Mouse (Mus musculus) kidney, adult 11 months (tissue): Measurements from ENCODE around the gene Fndc10.
"Not testable (repeated sequence)": the region's sequence is repeated elsewhere in the genome, so short reads cannot be mapped to it uniquely, and the experiment has no call there.

Experiments used
- DNase-seq: peaks from one replicate; pipeline ENCODE4 v3.0.0; 2022

Gene Fndc10

DNA sequence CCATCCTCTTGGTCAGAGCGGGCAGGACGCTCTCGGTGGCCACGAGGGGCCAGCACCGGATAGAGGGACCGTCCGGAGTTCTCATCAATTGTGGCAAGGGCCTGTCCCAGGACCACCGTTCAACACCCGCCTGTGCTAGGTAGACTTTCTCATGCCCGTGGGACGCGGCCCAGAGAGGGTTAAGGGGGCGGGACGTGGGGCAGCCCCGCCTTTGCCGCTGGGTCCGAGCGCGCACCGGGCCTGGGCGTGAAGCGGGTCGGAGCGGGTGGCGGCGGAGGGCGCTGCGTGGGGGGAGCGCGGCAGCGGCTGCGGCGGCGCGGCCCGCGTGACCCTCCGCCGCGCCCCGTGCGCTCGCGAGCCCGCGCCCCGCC, at the start of gene Fndc10:
TSS of gene Fndc10 (plus strand) at position 232 of the 371 bp plus-strand sequence.
- DNase-seq, result peak; percentile 36

DNA sequence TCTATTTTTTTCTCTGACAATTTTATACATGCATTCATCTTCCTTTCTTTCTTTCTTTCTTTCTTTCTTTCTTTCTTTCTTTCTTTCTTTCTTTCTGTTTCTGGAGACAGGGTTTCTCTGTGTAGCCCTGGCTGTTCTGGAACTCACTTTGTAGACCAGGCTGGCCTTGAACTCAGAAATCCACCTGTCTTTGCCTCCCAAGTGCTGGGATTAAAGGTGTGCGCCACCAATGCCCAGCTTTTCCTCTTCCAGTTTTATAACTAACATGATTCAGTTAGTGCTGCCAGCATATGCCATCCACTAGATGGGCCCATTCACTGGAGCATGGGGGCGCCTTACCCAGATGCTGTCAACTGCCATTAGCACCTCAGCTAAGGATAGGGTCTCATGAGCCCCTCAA, 48.8 kb upstream of the Fndc10 start, which contains the start of gene Gm10563:
TSS of gene Gm10563 (minus strand) at position 101 of the 400 bp plus-strand sequence.
- DNase-seq, result not testable (repeated sequence)

DNA sequence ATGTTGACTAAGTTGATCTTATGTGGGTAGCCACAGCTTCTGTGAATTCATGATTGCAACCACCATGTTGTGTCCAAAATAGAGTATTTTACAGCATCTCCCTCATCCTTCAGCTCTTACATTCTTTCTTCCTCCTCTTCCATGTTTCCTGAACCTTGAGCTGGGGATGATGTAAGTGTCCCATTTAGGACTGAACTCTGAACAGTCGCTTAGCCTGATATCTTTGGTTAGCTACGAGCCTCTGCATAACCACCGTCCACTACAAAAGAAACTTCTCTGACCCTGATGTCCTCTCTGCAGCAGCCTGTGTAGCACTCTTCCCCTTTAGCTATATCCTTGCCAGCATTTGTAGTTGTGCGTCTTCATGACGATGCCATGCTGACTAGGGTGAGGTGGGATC, 48.4 kb upstream of the Fndc10 start:
- no peak for DNase-seq

DNA sequence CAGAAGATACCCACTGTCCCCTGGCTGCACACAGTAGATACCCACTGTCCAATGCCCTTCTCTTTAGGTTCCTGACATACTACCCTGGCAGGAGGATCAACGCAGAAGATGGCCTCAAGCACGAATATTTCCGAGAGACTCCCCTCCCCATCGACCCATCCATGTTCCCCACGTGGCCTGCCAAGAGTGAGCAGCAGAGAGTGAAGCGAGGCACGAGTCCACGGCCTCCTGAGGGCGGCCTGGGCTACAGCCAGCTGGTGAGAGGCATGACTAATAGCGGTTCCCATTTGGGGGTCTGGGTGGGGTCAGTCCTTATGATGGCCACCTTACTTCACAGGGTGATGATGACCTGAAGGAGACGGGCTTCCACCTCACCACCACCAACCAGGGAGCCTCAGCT, 44.8 kb upstream of the Fndc10 start:
- DNase-seq, result no peak

DNA sequence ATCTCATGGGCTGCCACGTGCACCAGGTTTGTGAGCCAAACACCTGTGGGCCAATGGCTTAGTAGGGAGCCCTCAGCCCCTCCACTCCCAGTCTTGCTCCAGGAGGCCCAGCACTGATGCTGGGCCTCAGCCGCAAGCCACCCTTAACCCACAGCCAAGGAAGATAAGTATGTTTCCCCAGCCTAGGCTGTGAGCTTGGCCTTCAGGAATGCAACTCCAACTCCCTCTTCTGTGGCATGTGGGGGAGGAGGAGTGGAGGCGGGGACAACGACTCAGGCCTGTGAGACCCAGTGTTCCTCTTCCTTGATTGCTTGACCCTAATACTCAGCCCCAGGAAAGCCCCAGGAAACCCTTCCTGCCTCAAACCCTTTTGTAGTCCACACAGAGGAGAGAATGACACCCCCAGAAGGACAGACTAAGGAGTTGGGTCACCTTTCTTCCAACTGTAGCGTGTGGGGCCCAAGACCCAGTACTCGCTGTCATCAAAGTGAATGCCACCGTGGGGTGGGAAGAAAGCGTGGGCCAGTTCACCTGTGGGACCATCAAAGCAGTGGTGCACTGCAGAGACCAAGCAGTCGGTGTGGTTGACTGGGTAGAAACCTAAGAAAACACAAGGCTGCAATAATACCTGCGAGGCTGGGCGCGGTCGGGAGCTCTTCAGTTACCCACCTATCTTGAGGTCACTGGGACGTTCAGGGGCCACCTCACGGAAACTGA, 42.4 kb upstream of the Fndc10 start:
- DNase-seq, result no peak

DNA sequence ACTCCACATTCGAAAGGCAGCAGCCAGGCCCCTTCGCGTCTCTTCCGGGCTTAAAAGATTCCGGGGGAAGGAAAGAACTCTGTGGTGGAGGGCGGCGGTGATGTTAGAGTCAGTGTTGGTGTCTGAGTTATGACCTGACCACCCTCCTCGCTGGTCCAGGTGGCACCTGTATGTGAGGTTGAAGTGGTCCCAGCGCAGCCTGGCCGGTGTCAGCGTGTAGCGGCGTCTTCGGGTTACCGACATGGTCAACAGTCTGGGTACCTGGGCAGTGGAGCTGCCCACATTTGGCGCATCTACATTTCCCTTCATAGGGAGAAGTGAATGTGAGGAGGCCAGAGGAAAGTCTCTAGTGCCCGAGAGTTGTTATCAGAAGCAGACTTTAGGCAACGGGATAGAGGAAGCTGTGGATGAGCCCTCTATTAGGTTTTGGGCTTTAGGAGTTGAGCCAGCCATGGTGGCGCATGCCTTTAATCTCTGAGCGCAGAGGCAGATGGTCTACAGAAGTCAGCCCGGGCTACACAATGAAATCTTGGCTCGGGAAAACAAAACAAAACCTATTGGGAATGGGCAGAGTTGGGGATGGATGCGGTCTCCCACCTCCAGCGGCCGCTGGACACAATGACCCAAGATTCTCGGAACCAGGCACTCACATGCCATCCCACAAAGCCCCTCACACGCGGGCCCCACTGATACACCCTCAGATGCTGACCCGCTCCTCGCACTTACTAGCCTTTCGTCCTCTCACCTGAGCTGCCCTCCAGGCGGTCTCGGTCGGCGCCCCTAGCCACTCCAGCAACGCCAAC, 41.7 kb upstream of the Fndc10 start:
- no peak for DNase-seq

DNA sequence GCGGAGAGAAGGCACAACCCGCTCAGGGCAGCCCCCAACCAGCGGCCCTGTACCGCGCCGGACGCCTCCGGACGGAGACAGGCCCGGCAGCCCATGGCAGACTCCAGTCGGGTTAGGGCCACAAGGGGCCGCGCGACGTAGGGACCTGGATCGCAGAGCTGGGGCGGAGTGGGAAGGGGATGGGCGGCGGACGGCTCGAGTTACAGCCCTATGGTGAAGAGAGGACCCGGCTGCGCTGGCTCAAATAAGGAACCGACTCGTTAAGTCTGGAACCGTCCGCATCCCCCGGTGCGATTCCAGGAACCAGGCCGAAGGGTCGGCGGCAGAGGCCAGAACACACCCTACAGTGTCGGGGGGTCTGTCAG, 41.1 kb upstream of the Fndc10 start, which contains the start of gene Mmp23:
TSS of gene Mmp23 (minus strand) at position 299 of the 365 bp plus-strand sequence.
- DNase-seq, result no peak

DNA sequence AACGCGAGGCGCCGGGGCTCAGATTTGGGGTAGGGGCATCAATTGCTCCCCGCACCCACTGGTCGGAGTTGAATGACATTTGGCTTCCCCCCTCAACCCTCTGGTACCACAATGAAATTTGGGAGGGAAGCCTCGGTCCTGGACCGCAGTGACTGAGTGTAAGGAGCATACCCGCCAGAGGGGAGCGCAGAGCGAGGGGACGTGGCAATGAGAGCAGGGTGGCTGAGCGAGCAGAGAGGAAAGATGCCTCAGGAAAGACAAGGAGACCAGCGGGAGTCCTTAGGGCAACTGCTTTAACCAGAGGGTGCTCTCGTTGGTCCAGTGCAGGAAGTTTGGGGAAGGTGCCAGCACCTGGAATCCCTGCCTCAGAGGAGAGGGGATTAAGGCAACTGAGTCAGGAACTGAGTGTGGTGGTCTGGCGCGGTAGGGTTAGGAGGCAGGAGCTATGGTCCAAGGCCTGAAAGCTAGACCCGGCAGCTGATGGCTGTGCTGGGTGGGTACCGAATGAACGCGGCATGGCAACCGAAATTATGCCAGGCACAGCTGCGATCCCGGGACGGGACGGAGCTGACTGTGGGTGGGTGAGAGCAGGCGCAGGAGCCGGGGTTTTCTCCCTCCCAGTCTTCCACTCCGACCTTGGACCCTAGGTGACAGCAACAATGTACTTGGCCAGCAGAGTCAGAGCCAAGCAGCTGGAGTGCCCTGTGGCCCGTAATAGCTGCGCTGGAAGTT, 40.5 kb upstream of the Fndc10 start:
- no peak for DNase-seq

DNA sequence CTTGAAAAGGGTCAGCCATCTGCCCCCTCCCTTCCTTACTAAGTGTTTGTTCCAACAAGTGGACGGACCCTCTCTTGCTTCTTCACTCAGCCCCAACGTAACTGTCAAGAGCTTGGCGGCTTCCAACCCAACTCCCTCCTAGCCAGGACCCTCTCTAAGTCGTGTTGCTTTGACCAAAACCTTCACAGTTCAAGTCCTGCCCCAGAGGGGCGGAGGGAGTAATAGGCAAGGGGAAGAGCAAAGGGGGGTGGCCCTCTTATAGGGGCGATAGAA, 40.0 kb upstream of the Fndc10 start:
- DNase-seq, result no peak

DNA sequence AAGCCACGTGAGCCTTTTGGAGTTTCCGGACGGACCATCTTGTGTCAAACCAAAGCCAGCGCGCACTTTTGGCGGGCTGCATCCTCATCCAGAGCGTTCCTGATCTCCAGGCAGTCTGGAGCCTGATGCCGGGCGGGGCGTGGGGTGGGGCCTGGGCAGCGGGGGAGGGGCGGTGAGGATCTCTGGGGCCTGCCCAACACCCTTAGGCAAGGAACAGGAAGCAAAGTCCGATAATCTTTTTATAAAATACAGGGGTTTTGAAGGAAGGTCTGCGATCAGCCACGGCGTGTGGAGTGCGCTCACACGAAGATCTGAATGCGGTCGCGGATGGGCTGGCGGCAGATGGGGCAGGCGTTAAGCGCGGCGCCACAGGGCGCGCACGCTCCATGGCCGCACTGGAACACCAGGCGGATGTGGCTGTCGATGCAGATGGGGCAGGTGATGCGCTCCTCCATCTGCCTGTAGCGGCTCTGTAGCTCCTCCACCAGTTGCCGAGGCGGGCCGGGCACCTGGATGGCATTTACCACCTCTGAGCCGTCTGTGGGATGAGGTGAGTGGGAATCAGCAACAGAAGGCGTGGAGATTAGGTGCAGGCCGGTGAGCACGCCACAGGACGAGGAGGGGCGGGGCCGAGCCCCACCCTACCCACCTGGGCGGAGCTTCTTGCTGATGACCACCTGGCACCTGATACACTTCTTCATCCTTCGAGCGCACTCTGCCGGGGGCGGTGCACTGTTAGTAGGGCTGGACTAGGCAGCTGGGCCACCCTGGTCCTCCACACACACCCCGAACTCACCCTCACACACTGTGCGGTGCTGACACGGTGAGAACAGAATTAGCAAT, 39.5 kb upstream of the Fndc10 start:
- no peak for DNase-seq

DNA sequence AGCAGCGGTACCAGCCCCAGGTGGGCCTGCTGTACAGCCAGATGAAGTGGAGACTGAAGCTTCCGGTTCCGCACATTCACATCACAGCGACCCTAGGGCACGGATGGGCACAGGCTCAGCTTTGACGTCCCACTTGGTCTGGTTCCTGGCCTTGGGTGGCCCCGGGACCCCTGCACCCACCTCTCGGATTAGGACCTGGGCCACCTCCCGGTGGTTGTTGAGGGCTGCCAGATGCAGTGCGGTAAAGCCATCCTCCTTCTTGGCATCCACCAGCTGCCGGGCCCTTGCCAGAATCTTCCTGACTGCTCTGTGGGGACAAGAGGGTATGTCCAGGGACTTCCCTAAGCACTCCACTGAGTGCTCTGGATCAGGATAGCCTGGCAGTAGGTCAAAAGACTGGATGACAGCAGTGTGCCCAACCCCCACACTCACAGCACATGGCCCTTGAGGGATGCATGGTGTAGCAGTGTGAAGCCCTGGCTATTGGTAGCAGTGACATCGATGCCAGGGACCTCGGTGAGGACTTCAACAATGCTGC, 37.9 kb upstream of the Fndc10 start:
- no peak for DNase-seq

DNA sequence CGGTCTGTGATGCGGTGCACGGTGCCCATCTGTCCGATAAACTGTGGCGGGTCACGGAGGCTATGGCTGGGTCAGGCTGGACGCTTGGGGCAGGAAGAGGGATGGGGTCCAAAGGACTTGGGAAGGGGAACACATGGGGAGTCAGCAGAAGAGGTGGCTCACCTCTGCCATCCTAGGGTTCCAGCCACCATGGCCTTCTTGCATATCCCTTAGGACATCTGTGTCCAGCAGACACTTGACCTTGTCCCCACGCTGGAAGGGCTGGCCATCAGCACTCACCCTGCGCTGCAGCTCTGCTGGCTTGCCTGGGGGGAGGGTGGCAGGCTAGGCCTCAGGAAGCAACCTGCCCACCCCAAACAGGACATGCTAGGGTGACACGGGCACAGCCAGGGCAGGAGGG, 35.2 kb upstream of the Fndc10 start:
- no peak for DNase-seq

DNA sequence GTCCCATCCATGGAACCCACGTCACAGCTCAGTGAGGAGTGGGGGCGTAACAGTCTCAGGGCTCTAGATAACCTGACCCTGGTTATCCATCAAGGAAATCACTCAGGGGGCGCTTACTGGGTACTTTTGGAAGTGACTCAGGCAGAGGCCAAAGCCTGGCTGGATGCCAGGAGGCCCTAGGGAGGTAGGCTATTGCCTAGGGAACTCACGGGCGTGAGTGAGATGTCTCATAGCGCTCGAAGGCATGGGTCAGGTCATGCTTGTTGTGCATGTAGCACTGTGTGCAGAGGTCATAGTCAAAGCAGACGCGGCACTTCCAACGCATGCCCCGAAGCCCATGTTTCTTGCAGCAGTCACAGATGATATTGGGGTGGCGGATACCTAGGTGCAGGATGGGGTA, 33.5 kb upstream of the Fndc10 start:
- DNase-seq, result no peak

DNA sequence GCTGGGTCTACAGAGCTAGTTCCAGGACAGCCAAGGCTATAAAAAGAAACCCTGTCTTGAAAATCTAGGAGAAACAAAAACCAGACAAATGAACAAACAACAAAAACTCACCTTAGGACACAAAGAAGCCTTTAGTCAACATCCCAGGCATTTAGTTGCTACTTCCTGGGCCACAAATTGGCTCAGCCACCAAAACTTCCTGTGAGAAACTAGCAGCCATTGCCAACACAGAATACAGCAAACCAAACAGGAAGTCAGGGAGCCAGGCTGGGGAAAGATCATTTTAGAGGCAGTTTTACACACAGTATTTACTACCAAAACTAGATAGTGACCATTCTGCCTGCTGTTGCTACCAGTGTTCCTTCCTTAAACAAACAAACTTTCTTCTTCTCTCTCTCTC, 27.2 kb upstream of the Fndc10 start:
- no peak for DNase-seq

DNA sequence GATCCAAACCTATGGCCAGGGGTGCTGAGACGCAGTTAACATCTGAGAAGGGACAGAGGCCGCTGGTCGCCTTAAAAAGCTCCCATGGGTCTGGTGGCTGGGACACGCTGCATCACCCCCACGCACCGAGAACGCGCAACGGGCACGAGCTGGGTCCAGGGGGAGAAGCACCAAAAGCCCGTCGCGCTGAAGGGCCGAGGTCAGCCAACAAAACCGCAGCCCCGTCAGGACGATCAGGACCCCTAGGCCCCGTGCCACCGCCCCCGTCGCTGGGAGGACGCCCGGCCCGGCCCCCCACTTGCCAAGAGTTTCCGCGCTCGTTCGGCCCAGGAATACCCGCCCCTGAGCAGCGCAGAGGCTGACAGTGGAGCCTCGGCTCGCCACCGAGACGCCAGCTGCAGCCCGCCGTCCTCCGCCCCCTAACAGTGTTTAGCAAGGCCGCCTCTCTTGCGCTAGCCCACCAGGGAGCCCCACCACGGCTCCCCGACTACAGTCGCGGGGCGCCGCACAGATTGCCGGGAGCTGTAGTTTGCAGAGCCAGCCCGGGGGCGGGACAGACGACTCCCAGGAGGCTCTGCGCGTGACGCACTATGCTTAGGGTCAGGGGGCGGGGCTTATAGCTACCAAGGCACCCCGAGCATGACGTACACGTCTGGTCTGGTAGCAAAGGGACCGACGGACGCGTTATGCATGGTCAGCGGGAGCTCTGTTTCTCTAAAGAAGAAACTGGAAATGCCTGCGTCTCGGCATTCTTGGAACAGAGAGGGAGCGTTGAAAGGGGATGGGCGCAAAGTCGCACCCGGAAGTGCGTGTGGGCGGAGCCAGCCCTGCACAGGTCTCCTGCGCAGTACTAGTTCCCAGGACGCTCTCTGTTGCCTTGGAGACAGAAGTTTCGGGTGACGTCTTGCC, 25.2 kb upstream of the Fndc10 start, which contains the start of gene Mib2:
TSS of gene Mib2 (minus strand) at position 510 of the 909 bp plus-strand sequence.
- DNase-seq, result peak; percentile 97

DNA sequence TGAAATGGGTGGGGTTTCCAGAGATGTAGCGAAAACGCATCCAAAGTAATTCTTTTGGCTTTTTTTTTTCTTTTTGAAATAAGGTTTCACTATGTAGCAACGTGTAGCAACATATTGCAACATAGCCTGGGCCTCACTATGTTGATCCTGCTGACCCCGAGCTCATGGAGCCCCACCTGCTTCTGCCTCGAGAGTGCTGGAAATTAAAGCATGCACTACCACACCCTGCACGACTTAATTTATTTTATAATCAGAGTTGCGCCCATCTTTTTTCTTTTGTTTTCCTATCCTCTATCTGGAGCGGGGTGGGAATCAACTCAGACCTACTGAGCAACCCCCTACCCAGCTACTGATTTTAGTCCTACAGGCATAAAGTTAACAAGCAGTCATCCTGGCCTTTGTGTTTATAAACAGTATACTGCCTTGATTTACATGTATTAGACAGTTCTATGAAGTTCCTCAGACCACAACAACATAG, 24.5 kb upstream of the Fndc10 start:
- no peak for DNase-seq

DNA sequence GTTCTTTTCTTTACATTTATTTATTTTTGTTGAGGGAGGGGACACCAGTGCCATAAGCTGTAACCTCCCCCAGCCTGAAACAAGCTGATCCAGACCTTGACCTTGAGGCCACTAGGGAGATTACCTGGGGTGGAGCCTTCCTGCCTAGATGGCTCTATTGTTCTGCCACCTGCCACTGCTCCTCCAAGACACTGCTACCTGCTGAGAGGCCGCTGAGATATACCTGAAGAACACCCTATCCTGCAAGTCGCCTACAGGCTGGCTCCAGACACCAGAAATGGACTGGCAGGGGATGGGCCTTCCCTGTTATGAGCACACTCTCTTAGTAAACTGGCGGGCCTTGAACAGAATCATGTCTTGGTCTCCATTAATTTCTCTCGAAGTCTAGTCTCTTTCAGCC, 23.9 kb upstream of the Fndc10 start:
- DNase-seq, result not testable (repeated sequence)

DNA sequence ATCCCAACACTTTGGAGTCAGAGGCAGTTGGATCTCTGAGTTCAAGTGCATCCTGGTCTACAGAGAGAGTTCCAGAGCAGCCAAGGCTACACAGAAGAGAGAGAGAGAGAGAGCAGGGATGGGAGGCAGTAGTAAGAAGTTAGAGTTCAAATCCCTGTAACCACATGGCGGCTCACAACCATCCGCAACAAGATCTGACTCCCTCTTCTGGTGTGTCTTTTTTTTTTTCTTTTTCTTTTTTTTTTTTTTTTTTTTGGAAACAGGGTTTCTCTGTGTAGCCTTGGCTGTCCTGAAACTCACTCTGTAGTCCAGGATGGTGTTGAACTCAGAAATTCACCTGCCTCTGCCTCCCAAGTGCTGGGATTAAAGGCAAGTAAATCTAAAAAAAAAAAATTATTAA, 22.1 kb upstream of the Fndc10 start:
- DNase-seq, result no peak

DNA sequence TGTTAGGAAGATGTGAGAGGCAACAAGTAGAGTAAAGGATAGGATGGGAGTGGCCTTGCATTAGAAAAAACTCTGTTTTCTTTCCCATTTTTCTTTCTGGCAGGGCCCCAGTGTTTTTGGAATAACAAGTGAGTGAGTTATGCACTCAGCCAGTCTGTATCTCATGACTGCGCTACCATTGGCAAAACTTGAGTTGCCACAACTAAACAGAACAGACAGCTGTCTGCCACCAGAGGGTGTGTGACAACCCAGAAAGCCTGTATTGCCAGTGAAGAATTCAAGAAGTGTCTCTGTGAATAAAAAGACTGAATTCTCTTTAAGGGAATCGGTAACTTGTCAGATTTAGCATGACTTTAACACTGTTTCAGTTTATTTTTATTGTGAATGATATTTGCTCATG, 18.2 kb upstream of the Fndc10 start:
- DNase-seq, result no peak

DNA sequence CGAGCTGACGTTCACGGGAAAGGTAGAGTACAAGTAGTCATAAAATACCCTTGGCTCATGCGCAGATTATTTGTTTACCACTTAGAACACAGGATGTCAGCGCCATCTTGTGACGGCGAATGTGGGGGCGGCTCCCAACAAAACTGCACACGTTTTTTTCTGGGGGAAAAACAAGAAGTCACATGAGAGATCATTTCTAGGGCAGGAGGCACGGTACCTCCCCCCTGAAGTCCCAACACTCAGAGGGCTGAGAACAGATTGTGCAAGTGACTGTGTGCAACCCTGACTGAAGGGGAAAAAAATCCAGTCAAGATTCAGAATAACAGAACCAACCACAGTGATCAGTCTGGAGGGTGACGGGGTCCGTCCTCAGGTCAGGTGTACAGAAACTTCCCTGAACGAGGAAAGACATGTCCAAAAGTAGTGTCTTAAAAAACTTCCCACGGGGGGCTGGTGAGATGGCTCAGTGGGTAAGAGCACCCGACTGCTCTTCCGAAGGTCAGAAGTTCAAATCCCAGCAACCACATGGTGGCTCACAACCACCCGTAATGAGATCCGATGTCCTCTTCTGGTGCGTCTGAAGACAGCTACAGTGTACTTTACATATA, 10.4 kb upstream of the Fndc10 start:
- not testable (repeated sequence) for DNase-seq

DNA sequence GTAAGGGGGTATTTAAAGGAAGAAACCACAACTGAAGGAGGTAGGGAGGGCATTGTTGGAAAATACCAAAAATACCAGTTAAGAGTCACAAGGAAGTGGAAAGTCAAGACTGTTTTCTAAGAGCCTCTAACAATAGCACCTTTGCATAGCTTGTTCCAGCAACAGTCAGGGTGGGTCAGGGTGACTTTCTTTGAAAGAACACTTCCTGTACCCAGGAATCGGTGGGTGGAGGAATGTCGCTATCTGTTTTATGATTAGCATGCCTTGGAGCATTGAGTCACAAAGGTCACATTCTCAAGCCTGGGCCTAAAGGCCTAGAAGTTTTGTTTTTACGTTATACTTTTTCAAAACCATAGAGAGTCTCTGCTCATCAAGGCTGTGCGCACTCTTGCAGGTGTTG, 6.4 kb upstream of the Fndc10 start:
- not testable (repeated sequence) for DNase-seq
